Comparison of ENCODE assay signal across 25 mouse cellular contexts in genomic region chr9:115197082-115197481, GRCm38 (mm10).
DNase-seq lines count a peak whose midpoint lies in the region; ATAC-seq and TF ChIP-seq lines count a peak whose summit lies in the region.
"Had no signal": no experiment of that assay in that cellular context is flagged by ENCODE, and none has a peak within 500 bp of the region (broad histone marks: within the 10 kb centered on the region; RNA-seq: fewer than 3 reads in every experiment).

No protein-coding gene starts in this region.

- no peaks in the 10 kb centered on the region for H3K27me3 ChIP-seq in lung, postnatal 0 days (replicated peaks; ENCODE audit: insufficient read depth, low read length)
- H3K27me3 ChIP-seq in stomach, postnatal 0 days (ENCODE audit: control insufficient read depth, insufficient read depth, low read length), result no peaks in the 10 kb centered on the region
- H3K27me3 ChIP-seq in thymus, adult 2 months (ENCODE audit: control insufficient read depth, insufficient read depth, low read length), result no peaks in the 10 kb centered on the region
- H3K27me3 ChIP-seq: embryonic facial prominence, embryonic 15.5 days; forebrain, embryonic 12.5 days; hindbrain, embryonic 15.5 days; limb, embryonic 13.5 days; stomach, embryonic 15.5 days had no signal

- no peaks in the 10 kb centered on the region for H3K9me3 ChIP-seq in lung, postnatal 0 days (ENCODE audit: low read length)
- no peaks in the 10 kb centered on the region for H3K9me3 ChIP-seq in stomach, postnatal 0 days (ENCODE audit: control insufficient read depth, low read length)
- H3K9me3 ChIP-seq: embryonic facial prominence, embryonic 15.5 days; forebrain, embryonic 12.5 days; hindbrain, embryonic 15.5 days; limb, embryonic 13.5 days; megakaryocyte, embryonic 14.5 days; stomach, embryonic 15.5 days had no signal

- WGBS in lung, postnatal 0 days, result 48% methylated on average over 7 of the region's 7 CpGs
- 46% methylated on average over 7 of the region's 7 CpGs for WGBS in stomach, postnatal 0 days
- WGBS in thymus, adult 2 months, result 90% methylated on average over 7 of the region's 7 CpGs

- H3K4me3 ChIP-seq in lung, postnatal 0 days (ENCODE audit: low read depth, low read length), result no peak overlapping the region
- H3K4me3 ChIP-seq in stomach, postnatal 0 days (ENCODE audit: low read depth, low read length), result no peak overlapping the region
- no peak overlapping the region for H3K4me3 ChIP-seq in thymus, adult 2 months (ENCODE audit: control insufficient read depth, insufficient read depth, low read length)
- H3K4me3 ChIP-seq: embryonic facial prominence, embryonic 15.5 days; forebrain, embryonic 12.5 days; hindbrain, embryonic 15.5 days; left cerebral cortex, adult 2 months; limb, embryonic 13.5 days; megakaryocyte, embryonic 14.5 days; stomach, embryonic 15.5 days had no signal

- no peak for TF ChIP-seq POLR2A in thymus, adult 2 months (IDR thresholded peaks at IDR 0.05; ENCODE audit: control insufficient read depth, extremely low read depth, insufficient read depth, low read length, poor library complexity)

- H3K4me1 ChIP-seq in lung, postnatal 0 days (ENCODE audit: insufficient read depth, low read depth, low read length), result 0 out of 2 replicates have a peak, but pooled peaks cover 2% of the 10 kb centered on the region
- H3K4me1 ChIP-seq in stomach, postnatal 0 days (replicated peaks; ENCODE audit: control insufficient read depth, insufficient read depth), result no peaks in the 10 kb centered on the region
- peaks cover 15% of the 10 kb centered on the region for H3K4me1 ChIP-seq in thymus, adult 2 months (replicated peaks; ENCODE audit: control insufficient read depth, insufficient read depth, low read length)
- H3K4me1 ChIP-seq: forebrain, embryonic 12.5 days; hindbrain, embryonic 15.5 days; stomach, embryonic 15.5 days had no signal

- H3K36me3 ChIP-seq in lung, postnatal 0 days (ENCODE audit: insufficient read depth, low read length), result no peaks in the 10 kb centered on the region
- H3K36me3 ChIP-seq in stomach, postnatal 0 days (ENCODE audit: control insufficient read depth, insufficient read depth, low read length), result no peaks in the 10 kb centered on the region; the same call in 1 of the 2 replicates
- H3K36me3 ChIP-seq in thymus, adult 2 months (ENCODE audit: control insufficient read depth, insufficient read depth, low read length), result no peaks in the 10 kb centered on the region
- H3K36me3 ChIP-seq: embryonic facial prominence, embryonic 15.5 days; forebrain, embryonic 12.5 days; G1E; hindbrain, embryonic 15.5 days; limb, embryonic 13.5 days; stomach, embryonic 15.5 days had no signal

- TF ChIP-seq EP300 in lung, postnatal 0 days (IDR thresholded peaks at IDR 0.05), result no peak
- TF ChIP-seq EP300 in stomach, postnatal 0 days (optimal IDR thresholded peaks at IDR 0.05), result no peak

- DNase-seq in adrenal gland, postnatal 10 days, result peak; percentile 50
- DNase-seq in adrenal gland, adult 18-20 months (ENCODE audit: low spot score in 2 of 2), result no peak
- peak; percentile 66 for DNase-seq in urinary bladder, postnatal 14 days (ENCODE audit: low spot score)
- no peak for DNase-seq in urinary bladder, postnatal 10 days (ENCODE audit: low spot score)
- peak; percentile 92 for DNase-seq in lung, postnatal 0 days (ENCODE audit: low spot score)
- DNase-seq in stomach, postnatal 0 days (ENCODE audit: low spot score), result peak; percentile 57
- DNase-seq in thymus, adult 2 months, result no peak
- DNase-seq: cerebellum, adult 9-11 months; gastrocnemius, postnatal 36 days; heart, postnatal 14 days; spleen, adult 18-20 months; thymus, postnatal 14 days had no signal

- ATAC-seq in lung, postnatal 0 days, result peak; percentile 93
- 0 out of 2 replicates have a peak, but pooled peaks have one; percentile 45 for ATAC-seq in stomach, postnatal 0 days (ENCODE audit: low FRiP score, low TSS enrichment)
- no peak for ATAC-seq in frontal cortex, adult (ENCODE audit: low TSS enrichment)
- ATAC-seq: CD4-positive, CD25-positive, alpha-beta regulatory T cell, adult 4 months; intestine, embryonic 16.5 days had no signal

- no peak overlapping the region for H3K4me2 ChIP-seq in lung, postnatal 0 days (replicated peaks; ENCODE audit: low read depth, low read length)
- H3K4me2 ChIP-seq in stomach, postnatal 0 days (replicated peaks; ENCODE audit: low read depth), result no peak overlapping the region
- H3K4me2 ChIP-seq: embryonic facial prominence, embryonic 15.5 days; forebrain, embryonic 12.5 days; heart, embryonic 11.5 days; hindbrain, embryonic 15.5 days; limb, embryonic 13.5 days; stomach, embryonic 15.5 days had no signal

- H3K27ac ChIP-seq in lung, postnatal 0 days (ENCODE audit: low read length), result no peak overlapping the region
- H3K27ac ChIP-seq in stomach, postnatal 0 days (replicated peaks), result no peak overlapping the region
- H3K27ac ChIP-seq in thymus, adult 2 months (ENCODE audit: control insufficient read depth, insufficient read depth, low read length), result no peak overlapping the region
- H3K27ac ChIP-seq: embryonic facial prominence, embryonic 15.5 days; forebrain, embryonic 12.5 days; hindbrain, embryonic 15.5 days; left cerebral cortex, adult 2 months; limb, embryonic 13.5 days; liver, embryonic 14.5 days; stomach, embryonic 15.5 days had no signal

- H3K9ac ChIP-seq in lung, postnatal 0 days (replicated peaks; ENCODE audit: low read depth), result no peak overlapping the region
- no peak overlapping the region for H3K9ac ChIP-seq in stomach, postnatal 0 days (ENCODE audit: low read length)
- H3K9ac ChIP-seq: embryonic facial prominence, embryonic 15.5 days; forebrain, embryonic 12.5 days; hindbrain, embryonic 15.5 days; limb, embryonic 13.5 days; liver, embryonic 14.5 days; stomach, embryonic 15.5 days had no signal

- no peak for TF ChIP-seq CTCF in lung, postnatal 0 days (IDR thresholded peaks at IDR 0.05)
- no peak for TF ChIP-seq CTCF in stomach, postnatal 0 days (IDR thresholded peaks at IDR 0.05; ENCODE audit: low read depth)
- TF ChIP-seq CTCF in thymus, adult 2 months (IDR thresholded peaks at IDR 0.05; ENCODE audit: borderline replicate concordance, control insufficient read depth, extremely low read depth, insufficient read depth, low read length, poor library complexity), result no peak

Comparison
In these comparisons a context has a peak if more than half of its experiments do, and no peak if none do; other contexts are left out.
1. DNase-seq: peak in adrenal gland, postnatal 10 days (single experiment), urinary bladder, postnatal 14 days (single experiment), lung, postnatal 0 days (single experiment) and stomach, postnatal 0 days (single experiment); none in adrenal gland, adult 18-20 months (0 of 2), urinary bladder, postnatal 10 days (single experiment) and thymus, adult 2 months (single experiment).